Mouse (Mus musculus) limb, embryonic 13.5 days (tissue): Measurements from ENCODE around the gene Gm20388. TPM values are rescaled to one million over a fixed set of nuclear protein-coding genes. Genes with fewer than 3 reads are reported as not detected.
A peak's percentile ranks its signal among the peaks of the same experiment; 100 is the strongest.
"Not testable (repeated sequence)": the region's sequence is repeated elsewhere in the genome, so short reads cannot be mapped to it uniquely, and the experiment has no call there.

Source experiments
- ATAC-seq: fragments of 200-750 bp; cut with Nextera tagmentation; 2 replicates; pipeline ENCODE4 v1.8.0; 2017; ENCODE audit warnings: low read depth, moderate number of reproducible peaks, moderate TSS enrichment; ENCODE audit not compliant: low FRiP score
- H3K27ac ChIP-seq: fragments of 300-500 bp; sonication (generic); 2 replicates; pipeline ENCODE4 v1.5.1; 2015; ENCODE audit warnings: inconsistent platforms, mild to moderate bottlenecking, moderate library complexity
- H3K27me3 ChIP-seq: fragments of 300-500 bp; sonication (generic); 2 replicates; pipeline ENCODE4 v1.6.1; 2015; ENCODE audit warnings: mild to moderate bottlenecking, inconsistent platforms
- H3K36me3 ChIP-seq: fragments of 300-500 bp; sonication (generic); 2 replicates; pipeline ENCODE4 v1.6.1; 2015; ENCODE audit warnings: inconsistent platforms, mild to moderate bottlenecking, moderate library complexity
- H3K4me1 ChIP-seq: fragments of 300-500 bp; sonication (generic); 2 replicates; pipeline ENCODE4 v1.6.1; 2015; ENCODE audit warnings: inconsistent platforms
- H3K4me2 ChIP-seq: fragments of 300-500 bp; sonication (generic); replicated peaks from 2 replicates; pipeline ENCODE4 v1.6.1; 2015; ENCODE audit warnings: inconsistent platforms, mild to moderate bottlenecking, moderate library complexity
- H3K4me3 ChIP-seq: fragments of 300-500 bp; sonication (generic); 2 replicates; pipeline ENCODE4 v1.5.1; 2015; ENCODE audit warnings: moderate library complexity, mild to moderate bottlenecking, inconsistent platforms
- H3K9ac ChIP-seq: fragments of 300-500 bp; sonication (generic); 2 replicates; pipeline ENCODE4 v1.6.1; 2015; ENCODE audit warnings: mild to moderate bottlenecking, inconsistent platforms
- H3K9me3 ChIP-seq: fragments of 300-500 bp; sonication (generic); 2 replicates; pipeline ENCODE4 v1.6.1; 2016; ENCODE audit warnings: inconsistent platforms
- WGBS: fragments of 180-500 bp; shearing (Covaris S2); methylation state at CpG from one replicate; pipeline ENCODE4 v1.1.7; 2015; 5-methylcytosine and 5-hydroxymethylcytosine counted together
- polyA plus RNA-seq: library from polyadenylated mRNA; unstranded; fragments of >200 nt; fragmentation: Nextera tagmentation; extraction: Ambion mirVana; gene quantifications from 2 replicates; pipeline ENCODE4 v1.2.1, GENCODE M21; 2015

The Gm20388 gene
- polyA plus RNA-seq, 1 experiment from 2014 or later = 7.1 TPM

GRCm38 (mm10) chr8:124151881-124152280, 4241.2 kb downstream of the Gm20388 start:
- no peak for ATAC-seq
- Histone ChIP-seq H3K9ac (no peak overlapping the region), H3K27me3 (no peaks in the 10 kb centered on the region), H3K9me3 (no peaks in the 10 kb centered on the region), H3K36me3 (no peaks in the 10 kb centered on the region), H3K4me1 (no peaks in the 10 kb centered on the region), H3K4me2 (no peak overlapping the region), H3K27ac (no peak overlapping the region), H3K4me3 (no peak overlapping the region)
- WGBS = 67% methylated on average over 6 of the region's 6 CpGs

GRCm38 (mm10) chr8:124152771-124153170, 4242.1 kb downstream of the Gm20388 start:
- no peak overlapping the region for H3K4me3 ChIP-seq
- no peaks in the 10 kb centered on the region for H3K9me3 ChIP-seq
- H3K9ac ChIP-seq = no peak overlapping the region
- H3K27me3 ChIP-seq = no peaks in the 10 kb centered on the region
- no peaks in the 10 kb centered on the region for H3K4me1 ChIP-seq
- no peak for ATAC-seq
- no peaks in the 10 kb centered on the region for H3K36me3 ChIP-seq
- no peak overlapping the region for H3K27ac ChIP-seq
- H3K4me2 ChIP-seq = no peak overlapping the region
- 87% methylated on average over 8 of the region's 8 CpGs for WGBS

GRCm38 (mm10) chr8:124156324-124156723, 4245.7 kb downstream of the Gm20388 start:
- no peak overlapping the region for H3K9ac ChIP-seq
- H3K4me1 ChIP-seq = no peaks in the 10 kb centered on the region
- H3K27me3 ChIP-seq = no peaks in the 10 kb centered on the region
- no peak overlapping the region for H3K4me3 ChIP-seq
- H3K4me2 ChIP-seq = no peak overlapping the region
- H3K9me3 ChIP-seq = no peaks in the 10 kb centered on the region
- ATAC-seq = no peak
- H3K36me3 ChIP-seq = no peaks in the 10 kb centered on the region
- WGBS = 77% methylated on average over 7 of the region's 7 CpGs
- H3K27ac ChIP-seq = no peak overlapping the region

GRCm38 (mm10) chr8:124161683-124162082, 4251.0 kb downstream of the Gm20388 start:
- 84% methylated on average over 5 of the region's 5 CpGs for WGBS
- Histone ChIP-seq H3K9me3 (no peaks in the 10 kb centered on the region), H3K4me1 (no peaks in the 10 kb centered on the region), H3K27ac (no peak overlapping the region), H3K4me2 (no peak overlapping the region), H3K27me3 (no peaks in the 10 kb centered on the region), H3K9ac (no peak overlapping the region), H3K4me3 (no peak overlapping the region), H3K36me3 (no peaks in the 10 kb centered on the region)
- no peak for ATAC-seq

GRCm38 (mm10) chr8:124163258-124163657, 4252.6 kb downstream of the Gm20388 start:
- Histone ChIP-seq H3K4me1 (no peaks in the 10 kb centered on the region), H3K4me2 (no peak overlapping the region), H3K27me3 (no peaks in the 10 kb centered on the region), H3K9ac (no peak overlapping the region), H3K36me3 (no peaks in the 10 kb centered on the region), H3K9me3 (no peaks in the 10 kb centered on the region), H3K27ac (no peak overlapping the region), H3K4me3 (no peak overlapping the region)
- 88% methylated on average over 5 of the region's 5 CpGs for WGBS
- ATAC-seq = no peak

- peaks cover 23% of the 10 kb centered on the region for H3K4me1 ChIP-seq
- H3K9ac ChIP-seq = no peak overlapping the region
- H3K4me2 ChIP-seq = no peak overlapping the region
- 72% methylated on average over 7 of the region's 7 CpGs for WGBS
- ATAC-seq = no peak
- H3K27ac ChIP-seq = no peak overlapping the region
- no peak overlapping the region for H3K4me3 ChIP-seq
- H3K27me3 ChIP-seq = no peaks in the 10 kb centered on the region
- no peaks in the 10 kb centered on the region for H3K9me3 ChIP-seq
- H3K36me3 ChIP-seq = no peaks in the 10 kb centered on the region
Observed at GRCm38 (mm10) chr8:124169749-124170148, 4259.1 kb downstream of the Gm20388 start.

GRCm38 (mm10) chr8:124170671-124171070, 4260.0 kb downstream of the Gm20388 start:
- ATAC-seq = no peak
- H3K27ac ChIP-seq = no peak overlapping the region
- 87% methylated on average over 7 of the region's 7 CpGs for WGBS
- no peak overlapping the region for H3K4me3 ChIP-seq
- peaks cover 23% of the 10 kb centered on the region for H3K4me1 ChIP-seq
- no peak overlapping the region for H3K4me2 ChIP-seq
- no peaks in the 10 kb centered on the region for H3K27me3 ChIP-seq
- no peak overlapping the region for H3K9ac ChIP-seq
- H3K9me3 ChIP-seq = no peaks in the 10 kb centered on the region
- H3K36me3 ChIP-seq = no peaks in the 10 kb centered on the region

- Histone ChIP-seq H3K27ac (peak overlapping the region; percentile 71), H3K4me1 (peaks cover 23% of the 10 kb centered on the region), H3K9me3 (no peaks in the 10 kb centered on the region), H3K36me3 (no peaks in the 10 kb centered on the region), H3K4me2 (peak overlapping the region; percentile 25; the same call in 1 of the 2 replicates), H3K4me3 (no peak overlapping the region), H3K27me3 (no peaks in the 10 kb centered on the region), H3K9ac (0 out of 2 replicates have a peak overlapping the region, but pooled peaks have one; percentile 35)
- ATAC-seq = peak; percentile 51
- WGBS = 56% methylated on average over 17 of the region's 17 CpGs
Observed at GRCm38 (mm10) chr8:124171557-124172528, 4261.2 kb downstream of the Gm20388 start.

GRCm38 (mm10) chr8:124173688-124174087, 4263.0 kb downstream of the Gm20388 start:
- Histone ChIP-seq H3K27ac (no peak overlapping the region), H3K9ac (no peak overlapping the region), H3K4me1 (peaks cover 23% of the 10 kb centered on the region), H3K27me3 (no peaks in the 10 kb centered on the region), H3K36me3 (no peaks in the 10 kb centered on the region), H3K9me3 (no peaks in the 10 kb centered on the region), H3K4me2 (no peak overlapping the region), H3K4me3 (no peak overlapping the region)
- no peak for ATAC-seq
- WGBS = 79% methylated on average over 4 of the region's 4 CpGs

- H3K36me3 ChIP-seq = no peaks in the 10 kb centered on the region
- H3K27me3 ChIP-seq = no peaks in the 10 kb centered on the region
- H3K4me2 ChIP-seq = no peak overlapping the region
- H3K27ac ChIP-seq = no peak overlapping the region
- WGBS = 84% methylated on average over 6 of the region's 6 CpGs
- ATAC-seq = no peak
- peaks cover 23% of the 10 kb centered on the region for H3K4me1 ChIP-seq
- no peak overlapping the region for H3K4me3 ChIP-seq
- H3K9me3 ChIP-seq = no peaks in the 10 kb centered on the region
- H3K9ac ChIP-seq = no peak overlapping the region
Observed at GRCm38 (mm10) chr8:124176133-124176532, 4265.5 kb downstream of the Gm20388 start.

- ATAC-seq, H3K9ac ChIP-seq, H3K36me3 ChIP-seq, H3K4me3 ChIP-seq, H3K4me2 ChIP-seq, H3K27me3 ChIP-seq, H3K27ac ChIP-seq, H3K9me3 ChIP-seq: not testable (repeated sequence)
- H3K4me1 ChIP-seq = peaks cover 14% of the 10 kb centered on the region
- 96% methylated on average over 1 of the region's 1 CpGs for WGBS
Observed at GRCm38 (mm10) chr8:124177092-124177491, 4266.5 kb downstream of the Gm20388 start.

- Histone ChIP-seq H3K9me3 (no peaks in the 10 kb centered on the region), H3K4me3 (no peak overlapping the region), H3K9ac (no peak overlapping the region), H3K27me3 (no peaks in the 10 kb centered on the region), H3K36me3 (no peaks in the 10 kb centered on the region), H3K4me2 (no peak overlapping the region), H3K4me1 (peaks cover 10% of the 10 kb centered on the region), H3K27ac (no peak overlapping the region)
- 66% methylated on average over 5 of the region's 5 CpGs for WGBS
- no peak for ATAC-seq
Observed at GRCm38 (mm10) chr8:124180681-124181445, 4270.2 kb downstream of the Gm20388 start.
